Mouse (Mus musculus): ENCODE results near the gene Rraga.

Rraga gene

DNA sequence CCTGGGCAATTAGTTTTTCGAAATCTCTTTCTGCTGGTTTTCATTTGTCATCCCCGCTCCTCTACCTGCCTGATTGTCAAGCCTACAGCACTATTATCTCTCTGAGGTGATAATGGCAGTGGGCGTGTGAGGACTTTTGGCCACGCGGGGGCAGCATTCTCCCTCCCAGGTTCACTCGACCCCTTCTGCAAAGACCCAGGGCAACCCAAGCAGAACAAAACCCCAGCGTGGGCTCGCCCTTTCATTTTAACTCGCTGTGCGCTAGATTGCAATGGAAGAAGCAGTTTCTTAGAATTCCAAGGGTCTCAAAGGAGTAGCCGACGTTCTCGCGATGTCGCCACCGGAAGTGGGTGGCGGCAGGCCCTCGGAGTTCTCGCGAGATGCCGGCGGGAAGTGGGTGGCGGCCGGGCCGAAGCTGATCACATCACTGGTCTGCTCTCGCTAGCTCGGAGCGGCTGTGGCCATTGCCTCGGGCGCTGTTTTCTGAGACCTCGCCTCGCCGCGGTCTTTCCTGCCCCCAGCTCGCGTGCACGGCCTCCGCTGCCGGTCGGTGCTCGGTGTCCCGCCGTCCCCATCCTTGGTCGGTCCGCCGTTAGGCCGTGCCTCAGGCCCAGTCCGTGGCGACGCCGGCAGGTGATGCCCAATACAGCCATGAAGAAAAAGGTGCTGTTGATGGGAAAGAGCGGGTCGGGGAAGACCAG lies at the start of gene Rraga:
Gene Rraga, plus strand, starts transcription at position 386 of the 701 bp plus-strand sequence.
- in situ Hi-C loops (cut with MboI, MseI): loop anchor here (5.0 to 10.0 kb wide), 2 partner anchors 37 to 279 kb away; partner anchors contain the start of genes Haus6 and Rps6

DNA sequence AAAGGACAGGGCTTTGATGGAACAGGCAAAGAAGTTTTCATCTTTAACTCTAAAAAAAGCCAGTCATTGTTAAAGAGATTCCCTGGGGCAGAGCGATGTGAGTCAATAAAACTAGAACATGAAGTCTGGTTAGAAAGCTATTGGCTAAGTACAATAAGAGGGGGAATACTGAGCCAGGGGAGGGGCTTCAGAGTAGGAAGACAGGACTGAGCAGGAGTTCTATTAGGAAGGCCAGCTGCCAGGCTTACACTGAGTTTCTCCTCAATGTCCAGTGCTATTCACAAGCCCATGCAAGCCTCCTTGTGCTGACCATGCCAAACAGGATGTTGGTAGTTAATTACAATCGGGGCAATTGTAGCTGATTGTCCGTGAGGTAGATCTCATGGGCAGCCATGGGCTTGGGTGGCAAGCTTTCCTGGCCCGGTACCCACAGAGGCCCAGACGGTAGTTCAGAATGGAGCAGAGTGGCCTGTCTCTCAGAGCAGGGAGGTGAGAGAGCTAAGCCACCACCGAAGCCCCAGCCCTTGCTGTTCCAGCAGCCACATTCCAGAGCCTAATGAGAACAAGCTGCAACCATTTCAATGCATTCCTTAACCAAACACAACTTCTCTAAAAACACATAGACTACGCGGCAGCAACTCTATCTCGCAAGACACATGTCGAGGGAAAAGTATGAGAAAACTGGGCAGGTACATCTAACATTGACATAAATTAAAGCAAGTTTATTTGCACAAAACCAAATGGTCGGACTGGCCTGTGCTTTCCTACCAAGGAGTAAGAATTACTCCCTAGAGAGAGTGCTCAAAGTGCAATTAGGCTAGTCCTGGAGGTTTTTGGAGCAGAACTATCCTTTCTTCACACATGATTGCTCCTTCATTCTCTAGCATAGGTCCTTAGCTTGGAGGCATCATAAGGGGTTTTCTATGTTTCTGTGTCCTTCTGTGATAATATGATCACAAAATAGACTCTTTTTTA lies 48.0 kb upstream of the Rraga start:
- in situ Hi-C loops (cut with MboI, MseI): no loop called here

DNA sequence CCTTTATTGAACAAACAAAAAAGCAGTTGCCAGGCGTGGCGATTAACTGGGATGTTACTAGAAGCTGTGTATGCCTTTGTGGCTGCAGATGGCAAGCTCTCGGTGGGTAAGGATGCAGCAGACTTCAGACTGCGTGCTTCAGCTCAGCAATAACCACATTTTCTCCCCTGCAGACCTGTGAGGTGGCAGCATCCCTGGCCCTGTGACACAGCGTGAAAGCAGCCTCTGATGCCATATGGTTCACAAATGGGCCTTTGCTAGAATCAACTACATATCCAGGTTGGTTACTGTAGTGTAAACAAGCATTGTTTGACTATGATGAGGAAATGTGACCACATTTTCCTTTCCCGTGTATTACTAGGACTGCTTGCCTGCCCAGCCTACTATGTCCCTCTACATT lies 46.3 kb upstream of the Rraga start:
- in situ Hi-C loops (cut with MboI, MseI): no loop called here

DNA sequence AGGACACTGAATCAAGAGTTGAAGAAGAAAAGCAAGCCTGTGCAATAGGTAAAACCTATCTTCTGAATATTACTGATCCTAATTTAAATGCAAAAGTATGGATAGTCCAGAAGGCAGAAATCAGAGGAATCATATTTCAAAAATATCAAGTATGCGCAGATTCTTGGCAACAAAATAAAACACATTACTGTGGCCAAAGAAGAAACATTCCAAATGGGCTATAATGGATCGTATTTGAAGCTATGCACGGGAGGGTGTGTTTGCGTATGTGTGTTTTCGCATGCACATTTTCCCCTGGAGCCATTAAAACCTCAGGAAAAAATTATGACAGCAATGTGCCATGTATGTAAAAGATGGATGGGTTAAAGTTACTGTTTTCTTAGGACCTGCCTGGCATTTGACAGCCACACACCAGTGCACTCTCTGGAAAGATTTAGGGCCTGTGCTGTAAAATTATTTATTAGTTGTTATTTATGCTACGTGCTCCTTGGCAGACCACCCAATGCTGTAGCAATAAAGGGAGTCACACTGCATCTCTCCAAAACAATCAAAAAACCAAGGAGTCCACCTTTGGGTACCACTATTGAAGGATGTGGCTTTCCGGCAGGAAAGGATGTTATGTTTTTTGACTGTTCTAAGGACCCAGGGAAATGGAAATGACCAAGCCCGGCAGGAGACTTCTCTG lies 41.9 kb upstream of the Rraga start:
- in situ Hi-C loops (cut with MboI, MseI): loop anchor here (10.0 kb wide), 1 partner anchor 1871 kb away; no protein-coding TSS in a partner anchor

DNA sequence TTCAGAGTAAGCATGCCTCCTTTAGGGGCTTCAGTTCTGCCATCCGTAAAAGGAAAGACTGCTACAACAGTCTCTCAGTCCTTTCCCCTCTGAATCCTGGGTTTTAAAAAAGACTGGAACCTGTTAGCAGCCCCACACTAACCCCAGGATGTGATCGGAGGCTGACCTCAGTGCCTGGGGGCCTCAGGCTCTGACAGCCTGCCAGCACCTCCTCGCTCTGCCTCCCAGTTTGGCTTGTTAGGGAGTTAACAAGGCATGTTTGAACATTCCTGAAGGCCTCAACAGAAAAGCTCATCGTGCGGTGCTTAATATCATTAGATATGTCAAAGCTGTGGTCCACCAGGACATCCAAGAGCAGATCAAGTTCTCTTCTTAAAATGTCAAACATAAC lies 41.4 kb upstream of the Rraga start:
- in situ Hi-C loops (cut with MboI, MseI): loop anchor here (10.0 kb wide), 1 partner anchor 1871 kb away; no protein-coding TSS in a partner anchor

DNA sequence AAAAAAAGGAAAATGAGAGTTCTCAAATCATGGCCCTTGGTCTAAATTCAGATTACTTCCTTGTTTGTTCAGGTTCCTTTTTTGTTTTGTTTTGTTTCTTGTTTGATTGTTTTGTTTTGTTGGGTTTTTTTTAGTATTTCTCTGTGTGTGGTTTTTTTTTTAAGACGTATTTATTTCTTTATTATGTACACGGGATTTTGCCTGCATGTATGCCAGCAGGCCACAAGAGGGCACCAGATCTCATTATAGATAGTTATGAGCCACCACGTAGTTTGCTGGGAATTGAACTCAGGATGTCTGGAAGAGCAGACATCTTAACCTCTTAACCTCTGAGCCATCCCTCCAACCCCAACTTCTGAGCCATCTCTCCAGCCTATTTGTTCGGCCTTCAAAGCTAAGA lies 37.5 kb upstream of the Rraga start:
- in situ Hi-C loops (cut with MboI, MseI): loop anchor here (10.0 kb wide), 1 partner anchor 1867 kb away; no protein-coding TSS in a partner anchor

DNA sequence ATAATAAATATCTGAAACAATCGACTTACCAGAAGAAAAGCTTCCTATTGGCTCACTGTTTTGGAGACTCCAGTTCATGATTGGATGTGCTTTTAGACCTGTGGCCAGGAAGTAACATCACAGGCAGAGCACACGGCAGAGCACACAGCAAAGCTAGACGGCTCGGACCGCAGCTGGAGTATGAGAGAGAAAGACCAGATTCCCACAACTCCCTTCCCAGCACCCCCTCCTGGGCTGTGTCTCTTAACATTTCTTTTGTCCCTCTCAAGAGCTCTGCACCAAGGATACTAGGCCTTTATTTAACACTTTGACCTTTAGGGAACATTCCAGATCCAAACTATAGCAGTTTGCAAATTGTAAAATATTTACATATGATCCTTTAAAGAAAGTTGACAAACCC lies 36.5 kb upstream of the Rraga start:
- in situ Hi-C loops (cut with MboI, MseI): loop anchor here (10.0 kb wide), 1 partner anchor 1866 kb away; no protein-coding TSS in a partner anchor

DNA sequence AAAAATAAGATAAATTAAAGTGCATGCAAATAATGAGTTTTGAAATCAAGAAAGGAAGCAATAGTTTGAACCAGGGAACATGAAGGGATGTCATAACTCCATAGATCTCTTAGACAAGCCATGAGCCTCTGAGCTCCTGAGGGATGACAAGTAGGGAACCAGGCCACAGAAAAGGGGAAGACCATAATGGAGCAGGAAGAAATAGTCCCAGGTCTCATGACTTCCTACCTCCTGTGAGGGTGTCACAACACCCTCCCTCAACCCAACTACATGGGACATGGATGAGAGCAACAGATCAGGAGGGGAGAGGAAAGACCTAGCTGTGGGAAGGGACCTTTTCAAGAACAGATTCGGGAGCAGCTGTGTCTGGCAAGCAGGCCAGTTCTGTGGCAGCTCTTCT lies 33.9 kb upstream of the Rraga start:
- in situ Hi-C loops (cut with MboI, MseI): no loop called here

DNA sequence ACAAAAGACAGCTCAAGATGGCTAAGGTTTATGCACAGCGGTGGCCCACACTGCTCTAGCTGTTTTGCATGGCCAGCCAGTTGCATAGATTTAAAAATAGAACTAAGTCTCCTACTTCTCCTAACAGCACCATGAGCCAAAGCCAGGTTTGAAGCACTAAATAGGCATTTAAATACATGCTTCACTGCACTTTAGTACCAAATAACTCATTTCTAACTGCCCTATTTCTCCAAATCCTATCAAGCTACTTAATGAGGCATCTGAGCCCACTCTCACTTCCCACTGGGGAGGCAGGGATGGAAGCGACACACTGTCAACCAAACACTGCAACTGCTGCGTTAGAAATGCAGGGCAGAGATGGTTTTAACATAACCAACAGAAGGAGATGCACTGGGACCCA lies 31.5 kb upstream of the Rraga start:
- in situ Hi-C loops (cut with MboI, MseI): no loop called here

DNA sequence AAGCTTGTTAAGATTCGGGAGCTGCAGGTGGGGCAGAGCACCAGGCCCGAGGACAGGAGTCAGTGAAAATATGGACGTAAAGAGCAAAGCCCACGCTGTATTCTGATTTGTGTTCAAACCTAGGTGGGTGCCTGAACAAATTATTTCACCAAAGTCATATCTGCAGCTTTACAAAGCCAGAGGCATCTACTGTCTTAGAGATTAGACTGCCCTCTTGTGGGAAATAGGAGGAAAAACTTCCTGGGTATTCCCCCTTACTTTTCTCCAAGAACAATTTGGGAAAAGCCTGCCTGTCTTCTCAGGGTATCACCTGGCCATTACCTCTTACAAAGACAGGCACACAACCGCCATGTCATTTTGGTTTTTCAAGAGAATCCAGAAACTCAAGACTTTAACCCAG lies 29.9 kb upstream of the Rraga start:
- in situ Hi-C loops (cut with MboI, MseI): no loop called here

DNA sequence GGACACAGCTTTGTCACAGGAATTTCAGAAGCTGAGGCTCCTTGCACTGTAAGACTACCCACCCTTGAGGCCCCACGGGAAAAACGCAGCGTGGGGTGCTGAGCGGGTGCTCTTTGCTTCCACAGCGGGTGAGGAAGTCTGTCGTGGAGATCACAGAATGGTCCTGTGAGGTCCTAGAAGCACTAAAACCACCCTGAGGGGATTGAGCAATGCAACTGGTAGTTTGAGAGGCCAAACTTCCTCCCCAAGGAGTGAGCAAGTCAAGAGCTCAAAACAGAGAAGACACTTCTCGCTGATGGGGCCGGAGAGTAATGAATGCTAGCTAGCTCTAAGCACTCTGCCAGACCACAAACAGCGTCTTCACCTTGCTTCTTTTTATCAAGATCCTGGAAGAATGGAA lies 27.1 kb upstream of the Rraga start:
- in situ Hi-C loops (cut with MboI, MseI): no loop called here

DNA sequence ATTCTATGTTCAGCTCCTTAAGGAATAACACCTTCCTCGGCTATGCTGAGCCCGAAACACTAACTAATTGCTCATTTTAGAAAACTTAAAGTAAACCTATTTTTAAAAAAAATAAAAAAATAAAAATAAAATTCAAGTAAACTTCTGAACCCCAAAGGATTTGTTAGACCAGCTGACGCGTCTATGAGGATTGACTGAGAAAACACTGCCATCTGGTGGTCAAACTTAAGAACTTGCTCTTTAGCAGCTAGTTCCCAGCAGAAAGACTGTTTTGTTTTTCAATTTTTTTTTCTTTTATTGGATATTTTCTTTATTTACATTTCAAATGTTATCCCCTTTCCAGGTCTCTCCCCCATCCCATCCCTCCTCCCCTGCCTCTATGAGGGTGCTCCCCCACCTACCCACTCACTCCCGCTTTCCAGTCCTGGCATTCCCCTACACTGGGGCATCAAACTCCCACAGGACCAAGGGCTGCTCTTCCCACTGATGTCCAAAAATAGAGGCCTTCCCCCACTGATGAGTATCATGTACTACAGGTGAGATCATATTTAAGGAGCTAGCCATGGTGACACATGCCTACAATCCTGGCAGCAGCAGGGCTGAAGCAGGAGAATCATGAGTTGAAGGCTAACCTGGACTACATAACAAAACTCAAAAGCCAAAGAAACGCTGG lies 20.3 kb upstream of the Rraga start:
- in situ Hi-C loops (cut with MboI, MseI): no loop called here

DNA sequence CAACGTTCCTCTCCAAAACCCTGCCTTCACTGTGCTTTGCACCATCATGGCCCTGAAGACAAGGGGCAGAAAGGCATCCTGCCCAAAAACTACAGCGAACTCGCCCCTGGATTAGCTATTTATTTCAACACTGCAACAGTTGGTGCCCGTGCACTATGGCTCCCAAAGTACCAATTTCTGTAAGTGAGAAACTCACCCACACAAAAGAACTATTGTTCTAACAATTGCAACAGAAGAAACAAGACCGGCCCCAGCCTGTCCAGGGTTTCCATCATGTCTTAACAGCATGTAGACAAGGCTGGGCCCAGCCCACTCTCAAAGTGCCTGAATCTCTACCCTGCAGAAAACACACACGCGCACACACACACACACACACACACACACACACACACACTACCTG lies 18.1 kb upstream of the Rraga start:
- in situ Hi-C loops (cut with MboI, MseI): no loop called here

DNA sequence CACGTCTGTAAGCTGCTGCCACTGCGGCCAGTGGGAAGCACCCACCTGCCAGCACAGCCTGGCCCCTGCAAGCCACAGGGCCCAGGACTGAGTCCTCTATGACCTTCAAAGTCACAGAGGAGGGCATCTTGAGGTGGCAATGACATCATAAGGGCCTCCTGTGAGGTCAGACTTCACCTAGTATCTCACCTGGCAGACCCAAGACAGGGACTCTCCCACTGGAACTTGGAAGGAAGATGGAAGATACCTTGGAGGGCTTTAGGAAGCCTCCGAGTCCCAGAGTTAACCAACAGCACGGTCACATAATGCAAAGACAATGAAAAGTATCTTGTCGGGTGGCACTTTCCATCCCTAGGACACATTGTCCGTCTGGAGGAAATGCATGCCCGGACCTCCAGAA lies 17.2 kb upstream of the Rraga start, which contains the start of gene Saxo1:
Gene Saxo1, minus strand, starts transcription at position 101 of the 400 bp plus-strand sequence.
- in situ Hi-C loops (cut with MboI, MseI): no loop called here

DNA sequence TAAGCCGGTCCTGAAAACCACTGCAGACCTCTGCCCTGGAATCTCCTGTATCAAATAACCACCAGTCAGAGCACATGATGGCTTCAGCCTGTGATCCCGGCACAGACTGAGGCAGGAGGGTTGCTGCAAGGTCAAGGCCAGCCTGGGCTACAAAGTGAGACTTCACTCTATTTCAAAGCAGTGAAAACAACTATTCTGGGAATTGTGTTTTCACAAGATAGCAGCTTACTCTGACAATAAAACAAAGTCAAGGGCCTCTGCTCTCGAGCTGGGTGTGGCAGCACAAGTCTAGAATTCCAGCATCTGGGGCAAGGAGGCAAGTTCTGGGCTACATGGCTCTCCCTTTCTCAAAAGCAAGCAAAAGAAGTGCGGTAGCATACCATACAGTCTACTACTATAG lies 16.5 kb upstream of the Rraga start:
- in situ Hi-C loops (cut with MboI, MseI): no loop called here

DNA sequence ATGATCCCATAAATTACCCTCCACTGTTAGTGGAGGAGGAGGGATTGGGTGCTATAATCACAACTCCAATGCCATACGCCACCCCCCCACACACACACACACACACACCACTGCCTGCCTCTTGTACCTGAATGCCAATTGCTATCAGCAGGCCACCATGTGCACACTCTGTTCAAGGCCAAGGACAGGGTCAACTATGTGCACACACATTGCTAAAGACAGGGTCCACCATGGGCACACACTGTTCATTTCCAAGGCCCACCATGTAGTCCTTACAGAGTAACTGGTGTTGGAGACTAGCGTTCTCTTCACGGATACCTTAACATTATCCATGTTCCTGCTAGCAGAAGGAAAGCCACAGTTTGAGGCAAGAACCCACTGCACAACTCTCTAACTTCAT lies 14.4 kb upstream of the Rraga start:
- in situ Hi-C loops (cut with MboI, MseI): no loop called here

DNA sequence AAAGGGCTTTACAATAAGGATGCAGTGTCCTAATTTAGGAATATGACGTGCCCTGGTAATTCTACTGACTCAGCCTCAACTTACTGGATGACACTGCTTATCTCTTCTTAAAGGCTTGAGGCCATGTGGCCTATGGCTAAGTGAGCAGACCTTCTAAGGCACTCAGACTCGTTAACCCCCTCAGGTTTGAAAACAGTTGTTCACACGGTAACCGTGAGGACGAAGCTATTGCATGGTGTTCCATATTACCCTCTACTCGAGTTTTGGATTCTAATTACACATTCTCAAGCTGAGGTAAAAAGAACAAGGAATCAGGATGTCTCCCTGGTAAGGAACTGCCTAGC lies 557 bp upstream of the Rraga start:
- in situ Hi-C loops (cut with MboI, MseI): loop anchor here (5.0 to 10.0 kb wide), 2 partner anchors 37 to 280 kb away; partner anchors contain the start of genes Haus6 and Rps6

DNA sequence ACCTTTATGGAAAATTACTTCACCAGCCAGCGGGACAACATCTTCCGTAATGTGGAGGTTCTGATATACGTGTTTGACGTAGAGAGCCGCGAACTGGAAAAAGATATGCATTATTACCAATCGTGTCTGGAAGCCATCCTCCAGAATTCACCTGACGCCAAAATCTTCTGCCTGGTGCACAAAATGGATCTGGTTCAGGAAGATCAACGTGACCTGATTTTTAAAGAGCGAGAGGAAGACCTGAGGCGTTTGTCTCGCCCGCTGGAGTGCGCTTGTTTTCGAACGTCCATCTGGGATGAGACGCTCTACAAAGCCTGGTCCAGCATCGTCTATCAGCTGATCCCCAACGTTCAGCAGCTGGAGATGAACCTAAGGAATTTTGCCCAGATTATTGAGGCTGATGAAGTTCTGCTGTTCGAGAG lies 663 bp downstream of the Rraga start:
- in situ Hi-C loops (cut with MboI, MseI): loop anchor here (5.0 to 10.0 kb wide), 2 partner anchors 36 to 279 kb away; partner anchors contain the start of genes Haus6 and Rps6

DNA sequence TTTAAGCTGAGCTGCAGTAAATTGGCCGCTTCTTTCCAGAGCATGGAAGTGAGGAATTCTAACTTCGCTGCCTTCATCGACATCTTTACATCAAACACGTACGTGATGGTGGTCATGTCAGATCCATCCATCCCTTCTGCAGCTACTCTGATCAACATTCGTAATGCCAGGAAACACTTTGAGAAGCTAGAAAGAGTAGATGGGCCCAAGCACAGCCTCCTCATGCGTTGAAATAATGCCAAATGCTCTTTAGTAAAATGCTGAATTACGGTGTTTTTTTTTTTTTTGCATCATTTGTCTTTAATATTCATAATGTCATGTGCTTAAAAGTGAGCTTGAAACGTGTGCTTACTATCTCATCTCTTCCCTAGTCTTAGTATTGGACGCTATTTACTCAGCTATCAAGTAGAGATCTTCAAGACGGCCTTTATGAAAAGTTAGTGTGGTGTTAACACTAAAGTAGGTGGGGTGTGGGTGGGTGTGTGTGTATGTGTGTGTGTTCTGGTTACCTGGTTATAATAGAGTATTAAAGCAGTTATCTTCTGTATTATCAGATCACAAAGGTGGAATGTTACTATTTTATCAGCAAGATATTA lies 1.3 kb downstream of the Rraga start:
- in situ Hi-C loops (cut with MboI, MseI): loop anchor here (5.0 to 10.0 kb wide), 2 partner anchors 36 to 278 kb away; partner anchors contain the start of genes Haus6 and Rps6

DNA sequence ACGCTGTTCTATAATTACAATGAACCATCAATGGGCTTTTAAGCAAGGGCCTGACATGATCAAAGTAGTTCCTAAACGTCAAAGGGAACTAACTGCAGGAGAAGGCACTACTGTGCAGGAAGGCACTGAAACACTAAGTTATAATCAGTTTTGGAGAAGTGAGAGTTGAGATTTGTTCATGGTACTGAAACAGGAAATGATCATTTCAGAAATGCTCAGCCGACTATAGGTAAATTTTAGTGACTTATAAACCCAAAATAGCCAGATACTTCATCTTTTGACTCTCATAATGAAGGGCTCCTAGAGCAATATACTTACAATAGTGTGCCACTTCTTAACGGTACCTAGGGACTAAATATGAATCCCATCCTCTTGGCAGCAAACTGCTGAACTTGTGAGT lies 4.6 kb downstream of the Rraga start:
- in situ Hi-C loops (cut with MboI, MseI): no loop called here

DNA sequence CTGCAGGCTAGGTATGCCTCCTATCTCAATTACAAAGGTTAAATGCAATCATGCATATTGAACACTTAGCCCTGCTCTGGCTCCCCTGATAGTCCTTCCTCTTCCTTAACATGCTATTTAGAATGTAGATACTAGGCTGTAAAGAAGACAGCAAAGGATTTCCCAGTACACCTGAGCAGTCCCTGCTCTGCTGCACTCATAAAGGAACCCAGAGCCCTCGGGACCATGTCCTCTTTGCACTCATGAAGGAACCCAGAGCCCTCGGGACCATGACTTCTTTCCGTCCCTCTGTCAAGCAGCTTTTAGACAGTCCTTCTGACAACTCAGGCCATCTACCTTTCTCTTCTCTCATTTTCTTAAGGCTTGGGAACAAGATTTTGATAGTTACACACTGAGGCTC lies 5.1 kb downstream of the Rraga start:
- in situ Hi-C loops (cut with MboI, MseI): no loop called here
